Mouse (Mus musculus) C2C12 (cell line): ENCODE results near the gene Rnf181.

Source experiments
- CEBPB ChIP-seq: IDR thresholded peaks from one replicate; pipeline ENCODE4 v1.6.1; 2011; ENCODE audit warnings: low read depth, mild to moderate bottlenecking, control low read depth, moderate library complexity
- CTCF ChIP-seq: IDR thresholded peaks from one replicate; pipeline ENCODE4 v1.5.1; 2011; ENCODE audit not compliant: control insufficient read depth, insufficient read depth, insufficient read length
- MAX ChIP-seq: IDR thresholded peaks from one replicate; pipeline ENCODE4 v1.6.1; 2011; ENCODE audit warnings: mild to moderate bottlenecking, control low read depth
- MYOD1 ChIP-seq: IDR thresholded peaks from one replicate; pipeline ENCODE4 v1.6.1; 2011; ENCODE audit warnings: low read depth; ENCODE audit not compliant: control insufficient read depth, insufficient read length
- MYOG ChIP-seq: IDR thresholded peaks from one replicate; pipeline ENCODE4 v1.6.1; 2011; ENCODE audit not compliant: control insufficient read depth, insufficient read length; ENCODE audit errors: extremely low read depth
- USF1 ChIP-seq: IDR thresholded peaks from one replicate; pipeline ENCODE4 v1.6.1; 2011; ENCODE audit warnings: low read depth, mild to moderate bottlenecking, control low read depth, moderate library complexity

DNA sequence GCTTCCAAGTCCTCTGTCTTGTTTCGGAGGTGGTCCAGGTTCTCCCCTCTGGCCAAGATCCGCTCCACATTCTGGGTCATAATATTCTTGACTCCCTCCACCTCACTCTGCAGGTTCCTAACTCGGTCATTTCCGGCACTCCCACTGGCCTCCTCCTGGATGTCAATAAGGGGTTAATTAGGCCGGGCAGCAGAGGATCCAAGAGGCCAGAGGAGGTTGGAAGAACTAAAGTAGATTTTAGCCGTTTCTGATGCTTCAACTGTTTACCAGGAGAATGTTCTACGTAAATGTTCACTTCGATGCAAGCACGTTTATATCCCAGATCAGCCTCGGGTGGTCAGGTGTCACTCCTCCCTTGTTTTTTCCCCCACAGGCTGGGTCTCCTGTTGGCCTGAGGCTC, 21.5 kb upstream of the Rnf181 start:
- TF ChIP-seq MAX: no peak
- no peak for TF ChIP-seq CTCF
- no peak for TF ChIP-seq MYOD1
- no peak for TF ChIP-seq USF1
- TF ChIP-seq MYOG: no peak
- TF ChIP-seq CEBPB: no peak
